Mouse (Mus musculus) MEL (cell line): Measurements from ENCODE around the gene Samd10. TPM values are rescaled to one million over a fixed set of nuclear protein-coding genes. Genes with fewer than 3 reads are reported as not detected.
A peak's percentile ranks its signal among the peaks of the same experiment; 100 is the strongest.

Source experiments
- DNase-seq: peaks from one replicate; pipeline ENCODE4 v3.0.0; 2011; ENCODE audit warnings: low read depth, low spot score
- H3K27ac ChIP-seq: 2 replicates; pipeline ENCODE4 v1.5.1; 2012; ENCODE audit warnings: low read depth, mild to moderate bottlenecking, control low read depth, low read length, moderate library complexity; ENCODE audit not compliant: control insufficient read depth
- H3K27me3 ChIP-seq, 2 experiments: fragments of 150-350 bp in 1 of 2; sonication (generic) in 1 of 2; 2 replicates each; pipeline ENCODE4 v1.6.1; 2012; ENCODE audit warnings: low read length in 2 of 2, mild to moderate bottlenecking in 2 of 2, improper control_type of control experiment in 1 of 2, moderate library complexity in 1 of 2; ENCODE audit not compliant: insufficient read depth in 2 of 2, control insufficient read depth in 1 of 2
- H3K36me3 ChIP-seq, 2 experiments: 2 replicates each; pipeline ENCODE4 v1.6.1; 2012 to 2014; ENCODE audit warnings: low read length in 2 of 2, improper control_type of control experiment in 1 of 2, inconsistent platforms in 1 of 2, mild to moderate bottlenecking in 1 of 2; ENCODE audit not compliant: insufficient read depth in 2 of 2, control insufficient read depth in 1 of 2
- H3K4me1 ChIP-seq, 2 experiments: fragments of 150-350 bp in 1 of 2; sonication (generic) in 1 of 2; 2 replicates each; pipeline ENCODE4 v1.6.1; 2012; ENCODE audit warnings: low read length in 2 of 2, improper control_type of control experiment in 1 of 2, mild to moderate bottlenecking in 1 of 2; ENCODE audit not compliant: insufficient read depth in 2 of 2, control insufficient read depth in 1 of 2
- H3K4me3 ChIP-seq, 2 experiments: fragments of 150-350 bp in 1 of 2; sonication (generic) in 1 of 2; 2 replicates each; pipeline ENCODE4 v1.5.1; 2012; ENCODE audit warnings: low read depth in 2 of 2, low read length in 2 of 2, mild to moderate bottlenecking in 2 of 2, moderate library complexity in 2 of 2, control low read depth in 1 of 2, improper control_type of control experiment in 1 of 2; ENCODE audit not compliant: control insufficient read depth in 1 of 2, insufficient read depth in 1 of 2
- H3K79me2 ChIP-seq: 2 replicates; pipeline ENCODE4 v1.6.1; 2012; ENCODE audit warnings: mild to moderate bottlenecking, low read length, moderate library complexity; ENCODE audit not compliant: control insufficient read depth, poor library complexity, insufficient read depth
- H3K9ac ChIP-seq: 2 replicates; pipeline ENCODE4 v1.6.1; 2012; ENCODE audit warnings: low read depth, mild to moderate bottlenecking, control low read depth, low read length, moderate library complexity; ENCODE audit not compliant: control insufficient read depth, poor library complexity, severe bottlenecking
- H3K9me3 ChIP-seq: fragments of 150-350 bp; sonication (generic); replicated peaks from 2 replicates; pipeline ENCODE4 v1.6.1; 2012; ENCODE audit warnings: mild to moderate bottlenecking, low read length, improper control_type of control experiment, moderate library complexity; ENCODE audit not compliant: insufficient read depth
- CTCF ChIP-seq, 3 experiments: IDR thresholded peaks in 2 of 3; conservative IDR thresholded peaks in 1 of 3; 2 replicates each; pipeline ENCODE4 v1.5.1; 2011 to 2012; ENCODE audit warnings: low read length in 3 of 3, low read depth in 2 of 3, mild to moderate bottlenecking in 2 of 3, improper control_type of control experiment in 1 of 3, inconsistent platforms in 1 of 3, mixed read lengths in 1 of 3, moderate library complexity in 1 of 3; ENCODE audit not compliant: control insufficient read depth in 1 of 3, insufficient read depth in 1 of 3, poor library complexity in 1 of 3, severe bottlenecking in 1 of 3
- E2F4 ChIP-seq: IDR thresholded peaks from 2 replicates; pipeline ENCODE4 v1.6.1; 2011; ENCODE audit warnings: low read depth, low read length, improper control_type of control experiment, borderline replicate concordance
- EP300 ChIP-seq, 2 experiments: IDR thresholded peaks; 2 replicates each; pipeline ENCODE4 v1.6.1; 2011; ENCODE audit warnings: improper control_type of control experiment in 2 of 2, low read length in 2 of 2, low read depth in 1 of 2, mild to moderate bottlenecking in 1 of 2
- ETS1 ChIP-seq: IDR thresholded peaks from 2 replicates; pipeline ENCODE4 v1.6.1; 2012; ENCODE audit warnings: low read depth, mild to moderate bottlenecking, inconsistent platforms, low read length, improper control_type of control experiment, moderate library complexity
- HCFC1 ChIP-seq: IDR thresholded peaks from 2 replicates; pipeline ENCODE4 v1.6.1; 2012; ENCODE audit warnings: low read depth, mild to moderate bottlenecking, inconsistent platforms, low read length, improper control_type of control experiment, moderate library complexity
- JUND ChIP-seq: IDR thresholded peaks from 2 replicates; pipeline ENCODE4 v1.6.1; 2011; ENCODE audit warnings: low read depth, mild to moderate bottlenecking, improper control_type of control experiment, low read length
- MAX ChIP-seq: IDR thresholded peaks from 2 replicates; pipeline ENCODE4 v1.6.1; 2011; ENCODE audit warnings: low read length, improper control_type of control experiment
- MAZ ChIP-seq: IDR thresholded peaks from 2 replicates; pipeline ENCODE4 v1.6.1; 2012; ENCODE audit warnings: low read depth, mild to moderate bottlenecking, inconsistent platforms, low read length, improper control_type of control experiment
- MEF2A ChIP-seq: IDR thresholded peaks from 2 replicates; pipeline ENCODE4 v1.6.1; 2014; ENCODE audit warnings: low read depth, mild to moderate bottlenecking, inconsistent platforms, low read length, improper control_type of control experiment; ENCODE audit not compliant: poor library complexity, insufficient replicate concordance, severe bottlenecking; ENCODE audit errors: extremely low read depth
- MYC ChIP-seq: IDR thresholded peaks from 2 replicates; pipeline ENCODE4 v1.6.1; 2011; ENCODE audit warnings: low read depth, mild to moderate bottlenecking, low read length, improper control_type of control experiment, moderate library complexity
- NRF1 ChIP-seq: IDR thresholded peaks from 2 replicates; pipeline ENCODE4 v1.6.1; 2014; ENCODE audit warnings: low read depth, mild to moderate bottlenecking, inconsistent platforms, low read length, improper control_type of control experiment, moderate library complexity; ENCODE audit not compliant: poor library complexity, insufficient read depth, severe bottlenecking
- POLR2A ChIP-seq, 2 experiments: IDR thresholded peaks; 2 replicates each; pipeline ENCODE4 v1.6.1; 2011 to 2012; ENCODE audit warnings: low read length in 2 of 2, mild to moderate bottlenecking in 2 of 2, control low read depth in 1 of 2, improper control_type of control experiment in 1 of 2, low read depth in 1 of 2, moderate library complexity in 1 of 2; ENCODE audit not compliant: control insufficient read depth in 1 of 2, insufficient read depth in 1 of 2, poor library complexity in 1 of 2
- POLR2AphosphoS2 ChIP-seq: IDR thresholded peaks from 2 replicates; pipeline ENCODE4 v1.6.1; 2011; ENCODE audit warnings: low read length, improper control_type of control experiment
- POLR2AphosphoS5 ChIP-seq: IDR thresholded peaks from 2 replicates; pipeline ENCODE4 v1.6.1; 2012; ENCODE audit warnings: low read depth, borderline replicate concordance, mild to moderate bottlenecking, inconsistent platforms, low read length, moderate library complexity, mixed read lengths
- RAD21 ChIP-seq: IDR thresholded peaks from 2 replicates; pipeline ENCODE4 v1.6.1; 2011; ENCODE audit warnings: mild to moderate bottlenecking, low read depth, low read length, improper control_type of control experiment
- SMC3 ChIP-seq: IDR thresholded peaks from 2 replicates; pipeline ENCODE4 v1.6.1; 2011; ENCODE audit warnings: low read depth, low read length, improper control_type of control experiment
- TBP ChIP-seq: IDR thresholded peaks from 2 replicates; pipeline ENCODE4 v1.8.0; 2011; ENCODE audit warnings: low read depth, low read length, improper control_type of control experiment
- USF1 ChIP-seq: IDR thresholded peaks from 2 replicates; pipeline ENCODE4 v1.6.1; 2014; ENCODE audit warnings: low read depth, mild to moderate bottlenecking, inconsistent platforms, low read length, improper control_type of control experiment, moderate library complexity
- ZC3H11A ChIP-seq: IDR thresholded peaks from 2 replicates; pipeline ENCODE4 v1.6.1; 2012; ENCODE audit warnings: low read depth, mild to moderate bottlenecking, inconsistent platforms, low read length, improper control_type of control experiment
- polyA plus RNA-seq, 2 experiments: library from polyadenylated mRNA; stranded (reverse) in 1 of 2; unstranded in 1 of 2; fragments of >175 nt in 1 of 2; fragments of >200 nt in 1 of 2; gene quantifications; 2 replicates each; pipeline versions ENCODE4 v1.2.1 to v1.2.4; 2012; ENCODE audit warnings: low replicate concordance in 2 of 2, low read depth in 1 of 2; ENCODE audit not compliant: insufficient read length in 2 of 2, insufficient read depth in 1 of 2, missing spikeins in 1 of 2
- total RNA-seq: library from RNA; depleted of rRNA; stranded (reverse); fragments of 300-350 nt; gene quantifications from 2 replicates; pipeline ENCODE4 v1.2.3, GENCODE M21; 2012

The Samd10 gene
- total and polyA plus RNA-seq, 3 experiments: 0.89 to 4.6 TPM; not detected in 1

- Histone ChIP-seq H3K9ac (no peak overlapping the region), H3K79me2 (no peaks in the 10 kb centered on the region), H3K27ac (no peak overlapping the region), H3K9me3 (no peaks in the 10 kb centered on the region), H3K4me3 (no peak overlapping the region), H3K4me1 (no peaks in the 10 kb centered on the region), H3K36me3 (peaks cover 0 to 15% of the 10 kb centered on the region in 2 experiments; a peak in 2 of 4 replicates), H3K27me3 (no peaks in the 10 kb centered on the region)
- TF ChIP-seq MYC (no peak), POLR2AphosphoS2 (no peak), EP300 (IDR thresholded peaks at IDR 0.05; ENCODE audit: low read depth in 1 of 2, low read length in 2 of 2) (no peak), HCFC1 (no peak)
- DNase-seq: no peak
These were observed 46.7 kb upstream of the Samd10 start for GRCm38 (mm10) chr2:181645666-181646065.

- Histone ChIP-seq H3K9ac (no peak overlapping the region), H3K4me1 (no peaks in the 10 kb centered on the region), H3K27ac (no peak overlapping the region), H3K27me3 (no peaks in the 10 kb centered on the region), H3K79me2 (no peaks in the 10 kb centered on the region), H3K4me3 (no peak overlapping the region), H3K9me3 (no peaks in the 10 kb centered on the region), H3K36me3 (peaks cover 0 to 10% of the 10 kb centered on the region in 2 experiments; a peak in 2 of 4 replicates)
- TF ChIP-seq CTCF (IDR thresholded peaks at IDR 0.05 in 2 of 3, conservative IDR thresholded peaks at IDR 0.05 in 1 of 3; ENCODE audit: control insufficient read depth in 1 of 3, insufficient read depth in 1 of 3, low read depth in 2 of 3, low read length in 3 of 3, poor library complexity in 1 of 3, severe bottlenecking in 1 of 3) (peak; percentile 78 to 83 (median 80)), RAD21 (peak; percentile 59), MYC (peak; percentile 72), SMC3 (peak; percentile 77), ZC3H11A (peak; percentile 35), MAX (no peak), EP300 (IDR thresholded peaks at IDR 0.05; ENCODE audit: low read depth in 1 of 2, low read length in 2 of 2) (no peak)
- DNase-seq: peak; percentile 72
These were observed 45.3 kb upstream of the Samd10 start for GRCm38 (mm10) chr2:181644361-181644760.

- H3K4me3 ChIP-seq: no peak overlapping the region
- H3K27me3 ChIP-seq: no peaks in the 10 kb centered on the region
- peaks cover 0 to 16% of the 10 kb centered on the region in 2 experiments; a peak in 2 of 4 replicates for H3K36me3 ChIP-seq
- DNase-seq: no peak
- no peaks in the 10 kb centered on the region for H3K79me2 ChIP-seq
- no peaks in the 10 kb centered on the region for H3K9me3 ChIP-seq
- TF ChIP-seq POLR2AphosphoS5: no peak
- TF ChIP-seq USF1: no peak
- no peak for TF ChIP-seq MEF2A
- TF ChIP-seq EP300 (IDR thresholded peaks at IDR 0.05; ENCODE audit: low read depth in 1 of 2, low read length in 2 of 2): no peak
- no peak for TF ChIP-seq E2F4
- TF ChIP-seq RAD21: no peak
- TF ChIP-seq NRF1: no peak
- no peak for TF ChIP-seq POLR2A (IDR thresholded peaks at IDR 0.05; ENCODE audit: control insufficient read depth in 1 of 2, insufficient read depth in 1 of 2, low read depth in 1 of 2, low read length in 2 of 2, poor library complexity in 1 of 2)
- TF ChIP-seq TBP: no peak
- TF ChIP-seq MYC: no peak
- TF ChIP-seq JUND: no peak
- TF ChIP-seq ETS1: no peak
- TF ChIP-seq MAZ: no peak
- H3K4me1 ChIP-seq: no peaks in the 10 kb centered on the region
- no peak overlapping the region for H3K27ac ChIP-seq
- no peak overlapping the region for H3K9ac ChIP-seq
These were observed 36.9 kb upstream of the Samd10 start for GRCm38 (mm10) chr2:181635865-181636264.
